Mouse (Mus musculus): Measurements from ENCODE around the gene Nrarp. TPM values are rescaled to one million over a fixed set of nuclear protein-coding genes. Genes with fewer than 3 reads are reported as not detected.

Nrarp gene
- total and polyA plus RNA-seq, 3 experiments, result 1.9 to 12.0 (median 3.6) TPM

GRCm38 (mm10) chr2:25174866-25175689 is 5.5 kb upstream of the Nrarp start:
- DNase-seq, result no peak

- DNase-seq, result no peak
Measured at GRCm38 (mm10) chr2:25175690-25176078, 4.9 kb upstream of the Nrarp start.

- no peak for DNase-seq
Measured at GRCm38 (mm10) chr2:25176573-25176972, 4.0 kb upstream of the Nrarp start.

GRCm38 (mm10) chr2:25177076-25177475 is 3.5 kb upstream of the Nrarp start:
- DNase-seq, result no peak

GRCm38 (mm10) chr2:25177685-25178084 is 2.9 kb upstream of the Nrarp start:
- DNase-seq, result peak; percentile 36

GRCm38 (mm10) chr2:25178285-25178972 is 2.1 kb upstream of the Nrarp start:
- no peak for DNase-seq

GRCm38 (mm10) chr2:25179566-25180217 is 866 bp upstream of the Nrarp start:
- DNase-seq, result no peak

GRCm38 (mm10) chr2:25180973-25181890 is 674 bp downstream of the Nrarp start:
- peak; percentile 49 for DNase-seq

- DNase-seq, result no peak
Measured at GRCm38 (mm10) chr2:25181891-25182397, 1.4 kb downstream of the Nrarp start.

GRCm38 (mm10) chr2:25182664-25183063 is 2.1 kb downstream of the Nrarp start:
- DNase-seq, result no peak

GRCm38 (mm10) chr2:25183336-25183735 is 2.8 kb downstream of the Nrarp start:
- no peak for DNase-seq

GRCm38 (mm10) chr2:25184496-25184895 is 3.9 kb downstream of the Nrarp start:
- DNase-seq, result no peak

GRCm38 (mm10) chr2:25185625-25186574 is 5.3 kb downstream of the Nrarp start:
- DNase-seq, result peak; percentile 59

- DNase-seq, result no peak
Measured at GRCm38 (mm10) chr2:25186575-25186930, 6.0 kb downstream of the Nrarp start.

- DNase-seq, result no peak
Measured at GRCm38 (mm10) chr2:25187841-25188240, 7.3 kb downstream of the Nrarp start.

GRCm38 (mm10) chr2:25193330-25193770 is 12.8 kb downstream of the Nrarp start:
- DNase-seq, result peak; percentile 85

- DNase-seq, result no peak
Measured at GRCm38 (mm10) chr2:25194006-25194405, 13.4 kb downstream of the Nrarp start.

- DNase-seq, result peak; percentile 30
Measured at GRCm38 (mm10) chr2:25194486-25195171, 14.1 kb downstream of the Nrarp start.

Data from adrenal gland, adult 2 months (tissue).